ENCODE assay signal across 8 mouse cellular contexts in the genomic region with DNA sequence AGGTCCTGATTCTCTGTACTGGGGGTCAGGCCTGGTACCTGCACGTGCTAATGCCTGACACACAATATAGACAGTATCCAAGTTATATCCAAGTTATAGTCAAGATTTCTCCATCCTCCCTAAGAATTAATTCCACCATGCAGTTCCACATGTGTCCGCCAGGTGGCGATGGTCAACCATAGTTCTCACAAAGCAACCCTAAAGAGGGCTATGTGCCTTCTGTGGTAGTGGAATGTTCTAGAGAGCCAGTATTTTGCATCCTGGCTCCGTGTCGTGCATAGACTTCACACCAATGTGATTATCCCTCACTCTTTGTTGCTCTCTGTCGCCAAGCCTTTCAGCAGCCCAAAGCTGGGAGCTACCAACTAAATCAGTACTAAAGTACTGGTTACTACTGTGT. TPM values are rescaled to one million over a fixed set of nuclear protein-coding genes. Genes with fewer than 3 reads are reported as not detected.
DNase-seq lines count a peak whose midpoint lies in the region; ATAC-seq and TF ChIP-seq lines count a peak whose summit lies in the region.

No protein-coding gene starts in this region.

- no peaks in the 10 kb centered on the region for H3K4me1 ChIP-seq in limb, embryonic 11.5 days (ENCODE audit: control insufficient read depth, insufficient read depth, low read length)
- H3K4me1 ChIP-seq in neural tube, embryonic 14.5 days (ENCODE audit: control insufficient read depth, insufficient read depth, low read length) = no peaks in the 10 kb centered on the region
- H3K4me1 ChIP-seq in testis, adult 2 months (ENCODE audit: control insufficient read depth, insufficient read depth, low read length) = peaks cover 4% of the 10 kb centered on the region

- H3K9ac ChIP-seq in limb, embryonic 11.5 days (ENCODE audit: low read length) = no peak overlapping the region
- H3K9ac ChIP-seq in neural tube, embryonic 14.5 days (replicated peaks; ENCODE audit: low read depth, low read length) = no peak overlapping the region

- H3K27me3 ChIP-seq in limb, embryonic 11.5 days (ENCODE audit: control insufficient read depth, insufficient read depth, low read length) = no peaks in the 10 kb centered on the region
- 0 out of 2 replicates have a peak, but pooled peaks cover 2% of the 10 kb centered on the region for H3K27me3 ChIP-seq in neural tube, embryonic 14.5 days (ENCODE audit: control insufficient read depth, insufficient read depth, low read length)
- no peaks in the 10 kb centered on the region for H3K27me3 ChIP-seq in testis, adult 2 months (ENCODE audit: control insufficient read depth, insufficient read depth, low read length)

- no peak overlapping the region for H3K27ac ChIP-seq in limb, embryonic 11.5 days (replicated peaks; ENCODE audit: low read depth, low read length)
- no peak overlapping the region for H3K27ac ChIP-seq in neural tube, embryonic 14.5 days (ENCODE audit: low read depth, low read length)
- no peak overlapping the region for H3K27ac ChIP-seq in testis, adult 2 months (ENCODE audit: control insufficient read depth, insufficient read depth, low read depth, low read length)

- H3K4me2 ChIP-seq in limb, embryonic 11.5 days (ENCODE audit: low read depth, severe bottlenecking) = no peak overlapping the region
- no peak overlapping the region for H3K4me2 ChIP-seq in neural tube, embryonic 14.5 days (ENCODE audit: low read depth, low read length)

- under 1% methylated on average over 6 of the region's 6 CpGs for WGBS in limb, embryonic 11.5 days
- WGBS in neural tube, embryonic 14.5 days = 3% methylated on average over 6 of the region's 6 CpGs

- peak; percentile 72 for DNase-seq in A20 (ENCODE audit: low read depth, low spot score)
- peak; percentile 88 for DNase-seq in adrenal gland, postnatal 10 days
- DNase-seq in embryo, embryonic 11.5 days (ENCODE audit: low read depth, low spot score) = peak; percentile 72
- DNase-seq in gastrocnemius, postnatal 36 days = peak; percentile 67 to 76
- DNase-seq in kidney, adult 9 months = peak; percentile 86
- DNase-seq in limb, embryonic 11.5 days (ENCODE audit: low spot score) = peak; percentile 90

- no peak for TF ChIP-seq POLR2A in testis, adult 2 months (IDR thresholded peaks at IDR 0.05; ENCODE audit: control insufficient read depth, low read depth, low read length)

- no peaks in the 10 kb centered on the region for H3K36me3 ChIP-seq in limb, embryonic 11.5 days (ENCODE audit: control insufficient read depth, insufficient read depth, low read length)
- H3K36me3 ChIP-seq in neural tube, embryonic 14.5 days (ENCODE audit: control insufficient read depth, insufficient read depth, low read length) = no peaks in the 10 kb centered on the region
- H3K36me3 ChIP-seq in testis, adult 2 months (ENCODE audit: control insufficient read depth, insufficient read depth, low read length) = no peaks in the 10 kb centered on the region

- intact Hi-C loops in gastrocnemius, postnatal 36 days (cut with DNase I) = loop anchor here (1.0 to 5.0 kb wide), 2 partner anchors 49 to 128 kb away; no protein-coding TSS in a partner anchor

- no peak overlapping the region for H3K4me3 ChIP-seq in limb, embryonic 11.5 days (ENCODE audit: low read depth, low read length)
- H3K4me3 ChIP-seq in neural tube, embryonic 14.5 days (ENCODE audit: low read depth, low read length) = no peak overlapping the region
- no peak overlapping the region for H3K4me3 ChIP-seq in testis, adult 2 months (ENCODE audit: control insufficient read depth, low read depth, low read length)

- TF ChIP-seq CTCF in testis, adult 2 months (IDR thresholded peaks at IDR 0.05; ENCODE audit: control insufficient read depth, insufficient read depth, insufficient replicate concordance, low read depth, low read length) = peak; percentile 65; the same call in 1 of the 2 replicates

- H3K9me3 ChIP-seq in limb, embryonic 11.5 days (ENCODE audit: control insufficient read depth, low read length) = no peaks in the 10 kb centered on the region
- no peaks in the 10 kb centered on the region for H3K9me3 ChIP-seq in neural tube, embryonic 14.5 days (ENCODE audit: control insufficient read depth, low read length)

- peak; percentile 73 for ATAC-seq in limb, embryonic 11.5 days (ENCODE audit: insufficient number of reproducible peaks, low FRiP score, low TSS enrichment, low read depth)
- ATAC-seq in neural tube, embryonic 14.5 days (ENCODE audit: low read depth) = peak; percentile 56; the same call in 1 of the 2 replicates

RNA-seq across cellular contexts. Expression of gene Meox1, which starts 25.5 kb away (rescaled TPM):
- 10 to 100 TPM; 10.1 to 11.0 TPM for total RNA-seq in adrenal gland, postnatal 10 days (2021)
- 1 to 10 TPM; 3.1 to 3.5 TPM for total RNA-seq in gastrocnemius, postnatal 36 days (2021)
- 10.7 and 12.6 TPM in 2 replicates for polyA plus RNA-seq in limb, embryonic 11.5 days (2014; fragmentation: Nextera tagmentation; extraction: Ambion mirVana)
- polyA plus RNA-seq in neural tube, embryonic 14.5 days (2014; fragmentation: Nextera tagmentation; extraction: Ambion mirVana) = 0.37 and 0.73 TPM in 2 replicates
- 0.18 and 1.7 TPM in 2 replicates for polyA plus RNA-seq in testis, adult 2 months (2012; rRNA removed)

RNA-seq across cellular contexts. Expression of gene Sost, which starts 47.2 kb away (rescaled TPM):
- 1 to 10 TPM in 1 of 2 experiments, not detected in 1; 3.0 TPM for total RNA-seq in adrenal gland, postnatal 10 days (2021)
- not detected for total RNA-seq in gastrocnemius, postnatal 36 days (2021)
- 0.41 and 0.43 TPM in 2 replicates for polyA plus RNA-seq in limb, embryonic 11.5 days (2014; fragmentation: Nextera tagmentation; extraction: Ambion mirVana)
- polyA plus RNA-seq in neural tube, embryonic 14.5 days (2014; fragmentation: Nextera tagmentation; extraction: Ambion mirVana) = not detected in 2 replicates
- polyA plus RNA-seq in testis, adult 2 months (2012; rRNA removed) = 2.4 and 6.4 TPM in 2 replicates
